Mouse (Mus musculus): Measurements from ENCODE around the gene Hmgcl.
"Not testable (repeated sequence)": the region's sequence is repeated elsewhere in the genome, so short reads cannot be mapped to it uniquely, and the experiment has no call there.

Gene Hmgcl

DNA sequence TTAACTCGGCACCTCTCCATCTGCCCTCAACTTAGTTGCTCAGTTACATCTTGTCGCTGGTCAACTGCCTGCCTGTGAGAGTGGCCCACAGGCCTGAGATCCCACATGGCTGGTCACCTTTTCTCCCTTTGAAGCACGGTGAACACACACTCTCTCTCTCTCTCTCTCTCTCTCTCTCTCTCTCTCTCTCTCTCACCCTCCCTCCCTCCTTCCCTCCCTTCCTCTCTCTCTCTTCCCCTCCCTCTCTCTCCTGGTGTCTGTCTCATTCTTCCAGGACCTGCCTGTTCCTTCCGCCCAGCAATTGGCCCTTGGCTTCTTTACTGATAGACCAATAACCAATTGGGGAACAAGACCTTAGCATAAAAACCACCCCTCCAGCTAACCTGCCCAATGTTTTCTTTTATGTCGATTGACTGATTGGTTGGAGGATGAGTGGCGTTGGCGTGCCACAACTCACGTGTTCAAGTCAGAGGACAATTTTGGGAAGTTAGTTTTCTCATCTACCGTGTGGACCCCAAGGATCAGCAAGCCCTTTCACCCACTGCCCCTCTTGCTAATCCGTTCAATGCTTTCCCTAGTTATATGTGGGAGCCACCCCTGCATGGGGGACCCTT is 19.9 kb upstream of the Hmgcl start:
- DNase-seq (ENCODE audit: extremely low read depth, insufficient read length, low spot score), result no peak

GRCm38 (mm10) chr4:135926861-135927260 is 19.4 kb upstream of the Hmgcl start:
- DNase-seq (ENCODE audit: extremely low read depth, insufficient read length, low spot score), result no peak

DNA sequence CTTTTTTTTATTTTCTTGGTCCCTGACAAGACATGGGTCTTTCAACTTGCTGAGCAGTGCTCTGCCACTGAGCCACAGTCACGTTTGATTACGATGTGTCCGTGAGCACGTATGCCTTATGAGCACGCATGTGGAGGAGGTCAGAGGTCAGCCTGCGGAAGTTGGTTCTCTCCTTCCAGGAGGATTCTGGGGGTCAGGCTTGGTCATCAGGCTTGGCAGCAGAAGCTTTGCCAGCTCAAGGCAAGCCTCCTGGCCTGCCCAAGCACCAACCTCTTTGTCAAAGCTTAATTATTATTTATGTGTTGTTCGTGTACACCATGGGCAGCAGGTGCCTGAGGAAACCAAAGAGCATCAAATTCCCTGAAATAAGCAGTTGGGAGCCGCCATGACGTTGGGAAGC is 17.9 kb upstream of the Hmgcl start:
- DNase-seq (ENCODE audit: extremely low read depth, insufficient read length, low spot score), result no peak

GRCm38 (mm10) chr4:135929405-135929804 is 16.8 kb upstream of the Hmgcl start:
- DNase-seq (ENCODE audit: extremely low read depth, insufficient read length, low spot score), result no peak

GRCm38 (mm10) chr4:135929828-135930227 is 16.4 kb upstream of the Hmgcl start:
- no peak for DNase-seq (ENCODE audit: extremely low read depth, insufficient read length, low spot score)

- no peak for DNase-seq (ENCODE audit: extremely low read depth, insufficient read length, low spot score)
Measured at GRCm38 (mm10) chr4:135930239-135930638, 16.0 kb upstream of the Hmgcl start.

DNA sequence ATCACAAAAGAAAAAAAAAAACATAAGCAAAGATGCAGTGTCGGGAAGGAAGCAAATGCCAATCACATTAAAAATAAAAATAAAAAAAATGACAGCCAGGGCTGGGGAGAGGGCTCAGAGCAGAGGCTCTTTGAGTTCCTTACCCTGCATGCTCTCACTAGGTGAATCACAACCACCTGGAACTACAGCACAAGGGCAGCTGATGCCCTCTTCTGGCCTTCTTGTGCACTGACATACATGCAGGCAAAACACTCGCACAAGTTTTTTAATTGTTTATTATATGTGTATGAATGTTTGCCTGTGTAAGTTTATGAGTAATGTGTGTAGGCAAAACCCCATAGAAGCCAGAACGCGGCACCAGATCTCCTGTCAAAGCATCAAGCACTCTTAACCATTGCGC is 14.4 kb upstream of the Hmgcl start:
- DNase-seq (ENCODE audit: extremely low read depth, insufficient read length, low spot score), result no peak

DNA sequence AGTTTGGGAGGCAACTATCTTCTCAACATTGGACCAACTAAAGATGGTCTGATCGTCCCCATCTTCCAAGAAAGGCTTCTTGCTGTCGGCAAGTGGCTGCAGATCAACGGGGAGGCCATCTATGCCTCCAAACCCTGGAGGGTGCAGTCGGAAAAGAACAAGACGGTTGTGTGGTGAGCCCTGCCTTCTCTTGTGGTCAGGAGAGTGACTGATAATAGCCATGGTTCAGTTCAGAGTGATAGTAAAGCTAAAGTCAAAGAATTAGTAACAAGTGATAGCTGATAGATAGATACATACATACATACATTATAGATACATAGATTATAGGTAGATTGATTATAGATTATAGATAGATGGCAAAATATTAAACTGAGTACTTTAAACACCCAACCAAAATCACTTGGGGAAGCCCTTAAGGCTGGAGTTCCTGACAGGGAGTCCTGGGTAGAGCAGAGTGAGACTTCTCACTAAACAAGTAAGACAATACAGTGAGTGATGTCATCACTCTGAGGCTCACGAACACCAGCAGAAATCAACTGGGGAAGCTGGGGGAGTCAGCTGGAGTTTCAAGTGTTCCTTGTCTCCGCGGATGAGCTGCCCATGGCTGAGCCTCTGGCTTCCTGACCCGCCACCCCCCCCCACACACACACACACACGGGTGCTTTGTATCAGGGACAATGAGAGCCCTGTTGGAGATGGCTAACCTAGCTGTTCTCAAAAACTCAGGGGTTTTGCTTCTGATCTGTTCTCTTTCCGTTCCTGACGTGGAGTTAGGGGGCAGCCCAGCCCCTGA is 11.3 kb upstream of the Hmgcl start:
- no peak for DNase-seq (ENCODE audit: extremely low read depth, insufficient read length, low spot score)

DNA sequence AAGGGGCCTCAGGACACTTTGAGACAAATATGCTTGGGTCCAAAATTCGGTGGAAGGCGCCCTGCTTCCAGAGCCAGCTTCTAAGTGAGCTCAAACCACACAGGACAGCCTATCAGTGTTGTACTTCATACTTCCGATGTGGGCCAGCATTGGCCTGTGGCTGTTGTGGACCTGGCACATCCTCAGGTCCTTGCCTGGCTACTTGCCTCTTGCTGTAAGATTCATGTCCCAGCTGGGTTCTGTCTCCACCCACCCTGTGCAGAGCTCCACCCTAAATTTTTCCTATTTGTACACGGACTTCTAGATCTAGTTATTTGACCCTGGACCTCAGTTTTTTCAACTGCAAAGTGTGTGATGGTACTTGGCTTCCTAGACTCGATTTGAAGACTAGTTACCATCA is 10.7 kb upstream of the Hmgcl start:
- DNase-seq (ENCODE audit: extremely low read depth, insufficient read length, low spot score), result no peak

DNA sequence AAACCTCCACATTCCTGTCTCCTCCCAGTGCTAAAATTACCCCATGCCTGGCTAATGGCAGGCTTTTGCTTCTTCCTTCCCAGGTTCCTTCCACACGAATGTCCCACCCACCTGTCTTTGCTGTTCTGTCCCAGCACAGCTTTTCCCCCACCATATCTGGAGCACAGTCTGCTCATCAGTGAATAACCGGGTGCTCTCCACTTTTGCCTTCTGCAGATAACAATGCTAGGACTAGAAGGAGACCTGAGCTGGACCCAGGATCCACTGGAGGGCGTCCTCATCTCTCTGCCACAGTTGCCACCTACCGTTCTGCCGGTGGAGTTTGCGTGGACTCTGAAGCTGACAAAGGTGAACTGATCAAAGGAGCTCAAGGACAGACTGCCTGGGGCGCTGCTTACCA is 7.4 kb upstream of the Hmgcl start:
- no peak for DNase-seq (ENCODE audit: extremely low read depth, insufficient read length, low spot score)

GRCm38 (mm10) chr4:135941026-135941425 is 5.2 kb upstream of the Hmgcl start:
- not testable (repeated sequence) for DNase-seq (ENCODE audit: extremely low read depth, insufficient read length, low spot score)

GRCm38 (mm10) chr4:135942193-135942592 is 4.1 kb upstream of the Hmgcl start:
- DNase-seq (ENCODE audit: extremely low read depth, insufficient read length, low spot score), result no peak

DNA sequence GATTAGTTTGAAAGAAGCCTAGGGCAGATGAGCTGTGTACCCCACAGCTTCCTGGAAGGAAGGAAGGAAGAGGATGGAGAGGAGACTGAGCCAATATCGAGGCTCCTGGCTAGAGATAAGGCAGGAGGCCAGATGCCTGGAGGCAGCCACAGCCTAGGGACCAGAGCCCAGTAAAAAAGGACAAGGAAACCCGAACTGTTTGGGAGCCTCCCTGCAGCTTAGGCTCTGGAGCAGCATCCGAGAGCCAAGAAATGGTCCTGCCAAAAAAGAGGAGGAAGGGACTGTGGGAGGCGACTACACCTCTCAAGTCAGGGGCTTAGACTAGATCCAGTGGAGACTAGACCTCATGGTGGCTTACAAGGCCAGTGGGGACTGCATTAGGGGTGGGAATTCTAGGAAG is 2.9 kb upstream of the Hmgcl start:
- DNase-seq (ENCODE audit: extremely low read depth, insufficient read length, low spot score), result no peak

GRCm38 (mm10) chr4:135945706-135946105 is 542 bp upstream of the Hmgcl start:
- DNase-seq (ENCODE audit: extremely low read depth, insufficient read length, low spot score), result no peak

GRCm38 (mm10) chr4:135946659-135947301 is 532 bp downstream of the Hmgcl start:
- DNase-seq (ENCODE audit: extremely low read depth, insufficient read length, low spot score), result no peak

GRCm38 (mm10) chr4:135948142-135948541 is 1.9 kb downstream of the Hmgcl start:
- DNase-seq (ENCODE audit: extremely low read depth, insufficient read length, low spot score), result no peak

GRCm38 (mm10) chr4:135949475-135949874 is 3.2 kb downstream of the Hmgcl start:
- DNase-seq (ENCODE audit: extremely low read depth, insufficient read length, low spot score), result no peak

GRCm38 (mm10) chr4:135949911-135950310 is 3.7 kb downstream of the Hmgcl start:
- DNase-seq (ENCODE audit: extremely low read depth, insufficient read length, low spot score), result no peak

DNA sequence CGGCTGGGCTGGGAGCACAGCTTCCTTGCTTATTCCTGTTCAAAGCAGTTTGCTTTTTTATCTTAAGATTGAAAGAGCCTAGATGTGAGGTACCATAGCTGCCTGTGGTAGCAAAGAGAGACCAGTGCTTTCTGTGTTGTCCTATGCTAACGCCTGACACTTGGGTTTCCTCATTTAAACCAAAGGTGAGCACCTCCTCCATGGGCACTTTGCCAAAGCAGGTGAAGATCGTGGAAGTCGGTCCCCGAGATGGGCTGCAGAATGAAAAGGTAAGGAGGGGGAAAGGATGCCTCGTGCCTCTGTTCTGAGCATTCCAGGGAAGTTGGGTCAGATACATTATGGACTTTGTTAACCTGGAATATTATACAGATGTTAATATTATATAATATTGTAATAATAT is 4.1 kb downstream of the Hmgcl start:
- no peak for DNase-seq (ENCODE audit: extremely low read depth, insufficient read length, low spot score)

- DNase-seq (ENCODE audit: extremely low read depth, insufficient read length, low spot score), result no peak
Measured at GRCm38 (mm10) chr4:135951505-135951904, 5.3 kb downstream of the Hmgcl start.

GRCm38 (mm10) chr4:135953179-135953578 is 6.9 kb downstream of the Hmgcl start:
- no peak for DNase-seq (ENCODE audit: extremely low read depth, insufficient read length, low spot score)

DNA sequence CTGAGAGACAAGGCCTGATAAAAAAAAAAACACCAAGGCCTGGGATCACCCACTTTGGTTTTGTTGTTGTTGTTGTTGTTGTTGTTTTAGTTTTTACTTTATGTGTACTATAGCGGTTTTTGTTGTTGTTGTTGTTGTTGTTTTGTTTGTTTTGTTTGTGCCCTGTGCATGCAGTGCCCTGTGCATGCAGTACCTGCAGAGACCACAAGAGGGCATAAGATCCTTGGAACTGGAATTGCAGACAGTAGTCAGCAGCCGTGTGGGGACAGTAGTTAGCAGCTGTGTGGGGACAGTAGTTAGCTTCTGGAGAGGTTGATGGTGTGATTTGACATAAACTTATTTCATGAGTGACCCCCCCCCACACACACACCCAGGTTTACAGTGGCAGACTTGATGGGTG is 8.0 kb downstream of the Hmgcl start:
- no peak for DNase-seq (ENCODE audit: extremely low read depth, insufficient read length, low spot score)
